Mouse (Mus musculus) T-helper 17 cell (primary cell): ENCODE data around the gene Dhfr.

Experiments
- in situ Hi-C, 2 experiments: fragments of 300-600 bp; cut with MboI, MseI; formaldehyde crosslinking; loops; 1 replicate in 1 of 2; 2 replicates in 1 of 2; pipeline ENCODE4 v1.15.1; 2025; ENCODE audit warnings: high pct_unique_total_duplicates in 2 of 2

Dhfr gene

GRCm38 (mm10) chr13:92371466-92371865, 16.9 kb downstream of the Dhfr start:
- in situ Hi-C loops, result loop anchor here in 1 of 2 experiments (25.0 kb wide), 1 partner anchor 816 kb away; the partner anchor contains the start of gene Tent2

- in situ Hi-C loops, result no loop called here
These were observed 32.8 kb downstream of the Dhfr start for GRCm38 (mm10) chr13:92387367-92387766.

GRCm38 (mm10) chr13:92393047-92393661, 38.6 kb downstream of the Dhfr start:
- in situ Hi-C loops, result no loop called here

GRCm38 (mm10) chr13:92398491-92399384, 44.2 kb downstream of the Dhfr start:
- in situ Hi-C loops, result no loop called here

- in situ Hi-C loops, result no loop called here
These were observed 47.5 kb downstream of the Dhfr start for GRCm38 (mm10) chr13:92402063-92402462.

- in situ Hi-C loops, result no loop called here
These were observed 49.0 kb downstream of the Dhfr start for GRCm38 (mm10) chr13:92403496-92403895.

GRCm38 (mm10) chr13:92410486-92410885, 56.0 kb downstream of the Dhfr start:
- in situ Hi-C loops, result no loop called here

GRCm38 (mm10) chr13:92419630-92420029, 65.1 kb downstream of the Dhfr start:
- in situ Hi-C loops, result no loop called here

- in situ Hi-C loops, result no loop called here
These were observed 69.2 kb downstream of the Dhfr start for GRCm38 (mm10) chr13:92423711-92424110.

- in situ Hi-C loops, result no loop called here
These were observed 71.3 kb downstream of the Dhfr start, which contains the start of gene Ankrd34b for GRCm38 (mm10) chr13:92425758-92426264. Gene Ankrd34b, plus strand, starts transcription at chr13:92425896.

- in situ Hi-C loops, result no loop called here
These were observed 71.9 kb downstream of the Dhfr start for GRCm38 (mm10) chr13:92426294-92427051.

GRCm38 (mm10) chr13:92427351-92427855, 72.9 kb downstream of the Dhfr start:
- in situ Hi-C loops, result no loop called here
